Mouse (Mus musculus) kidney, adult 2 months (tissue): ENCODE results near the gene Arhgef7. TPM values are rescaled to one million over a fixed set of nuclear protein-coding genes. Genes with fewer than 3 reads are reported as not detected.
A peak's percentile ranks its signal among the peaks of the same experiment; 100 is the strongest.

Experiments
- DNase-seq: peaks from one replicate; pipeline ENCODE4 v3.0.0; 2021
- H3K27ac ChIP-seq: fragments of 200-500 bp; 2 replicates; pipeline ENCODE4 v1.5.1; 2012; ENCODE audit warnings: low read depth, low read length, control low read depth, inconsistent platforms; ENCODE audit not compliant: insufficient read depth
- H3K27me3 ChIP-seq: fragments of 200-500 bp; replicated peaks from 2 replicates; pipeline ENCODE4 v1.6.1; 2012; ENCODE audit warnings: mild to moderate bottlenecking, moderate library complexity, low read length, inconsistent platforms; ENCODE audit not compliant: control insufficient read depth, insufficient read depth
- H3K36me3 ChIP-seq: fragments of 200-500 bp; 2 replicates; pipeline ENCODE4 v1.6.1; 2012; ENCODE audit warnings: mild to moderate bottlenecking, moderate library complexity, low read length, inconsistent platforms; ENCODE audit not compliant: control insufficient read depth, insufficient read depth
- H3K4me1 ChIP-seq: fragments of 200-500 bp; 2 replicates; pipeline ENCODE4 v1.6.1; 2011; ENCODE audit warnings: low read length; ENCODE audit not compliant: control insufficient read depth, insufficient read depth
- H3K4me3 ChIP-seq: fragments of 200-500 bp; 2 replicates; pipeline ENCODE4 v1.5.1; 2011; ENCODE audit warnings: mild to moderate bottlenecking, low read depth, low read length, control low read depth; ENCODE audit not compliant: insufficient read depth
- CTCF ChIP-seq: fragments of 200-500 bp; conservative IDR thresholded peaks from 2 replicates; pipeline ENCODE4 v1.5.1; 2011; ENCODE audit warnings: low read depth, mild to moderate bottlenecking, control low read depth, low read length, moderate library complexity, mixed read lengths; ENCODE audit not compliant: insufficient read depth, insufficient read length
- POLR2A ChIP-seq: fragments of 200-500 bp; IDR thresholded peaks from one replicate; pipeline ENCODE4 v1.6.1; 2011; ENCODE audit warnings: low read depth, low read length, control low read depth
- WGBS: fragments of 180-500 bp; shearing (Covaris S2); methylation state at CpG from one replicate; pipeline ENCODE4 v1.1.7; 2018; 5-methylcytosine and 5-hydroxymethylcytosine counted together
- polyA plus RNA-seq: library from polyadenylated mRNA; depleted of rRNA; stranded (reverse); fragments of >200 nt; gene quantifications from 2 replicates; pipeline ENCODE4 v1.2.3, GENCODE M21; 2012

The Arhgef7 gene
- polyA plus RNA-seq, 1 experiment: 49.6 TPM

- peaks cover 5% of the 10 kb centered on the region; the same call in 1 of the 2 replicates for H3K4me1 ChIP-seq
- no peaks in the 10 kb centered on the region for H3K36me3 ChIP-seq
- no peak overlapping the region for H3K4me3 ChIP-seq
- H3K27me3 ChIP-seq: no peaks in the 10 kb centered on the region
- peak; percentile 44 for TF ChIP-seq CTCF
- no peak for TF ChIP-seq POLR2A
- WGBS: 14% methylated on average over 5 of the region's 5 CpGs
- no peak overlapping the region for H3K27ac ChIP-seq
- DNase-seq: peak; percentile 87
Measured at GRCm38 (mm10) chr8:11755873-11756272, 28.4 kb downstream of the Arhgef7 start.

DNA sequence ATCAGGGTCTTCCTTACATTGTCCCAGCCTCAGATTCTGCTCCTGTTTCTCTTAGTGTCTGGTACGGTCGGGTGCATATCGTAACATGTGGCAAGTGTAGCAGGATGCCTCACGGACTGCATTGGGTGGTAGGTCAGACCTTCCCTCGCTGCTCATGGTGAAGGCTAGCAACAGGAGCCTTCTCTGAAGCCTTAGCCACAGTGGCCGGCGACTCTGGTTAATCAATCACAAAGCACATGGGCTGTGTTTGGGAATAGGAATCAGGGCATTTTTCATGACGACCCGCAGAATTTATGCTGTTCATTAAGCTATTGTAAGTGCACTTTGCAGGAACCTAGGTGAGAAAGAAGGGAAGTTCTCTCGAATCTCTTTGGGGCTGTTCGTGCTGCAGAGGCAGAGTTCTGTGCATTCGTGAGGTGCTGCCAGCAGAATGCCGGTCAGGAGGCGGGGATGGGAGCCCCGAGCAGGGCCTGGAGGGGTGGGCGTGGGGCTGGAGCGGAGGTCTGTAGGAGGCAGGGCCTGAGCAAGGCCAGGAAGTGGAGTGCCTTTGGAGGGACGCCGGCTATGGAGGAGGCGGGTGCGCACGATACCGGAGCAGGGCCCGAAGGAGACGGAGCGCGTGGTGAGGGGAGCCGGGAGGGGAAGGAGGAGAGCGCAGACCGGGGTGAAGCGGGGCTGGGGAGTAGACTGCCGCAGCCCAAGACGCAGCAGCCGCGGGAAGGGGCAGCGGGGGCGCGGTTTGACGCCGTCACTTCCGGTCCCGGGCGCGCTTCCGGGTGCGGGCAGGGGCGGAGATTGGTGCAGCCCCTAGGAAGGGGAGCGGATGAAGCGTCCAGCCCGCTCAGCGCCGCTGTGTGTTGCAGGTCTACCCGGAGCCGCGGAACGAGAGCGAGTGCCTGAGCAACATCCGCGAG is 30.3 kb downstream of the Arhgef7 start:
- peak; percentile 92 for DNase-seq
- Histone ChIP-seq H3K4me3 (peak overlapping the region; percentile 88), H3K36me3 (no peaks in the 10 kb centered on the region), H3K27me3 (no peaks in the 10 kb centered on the region), H3K27ac (peak overlapping the region; percentile 88), H3K4me1 (peaks cover 5% of the 10 kb centered on the region; the same call in 1 of the 2 replicates)
- 1% methylated on average over 59 of the region's 59 CpGs for WGBS
- TF ChIP-seq POLR2A (peak; percentile 70), CTCF (no peak)

DNA sequence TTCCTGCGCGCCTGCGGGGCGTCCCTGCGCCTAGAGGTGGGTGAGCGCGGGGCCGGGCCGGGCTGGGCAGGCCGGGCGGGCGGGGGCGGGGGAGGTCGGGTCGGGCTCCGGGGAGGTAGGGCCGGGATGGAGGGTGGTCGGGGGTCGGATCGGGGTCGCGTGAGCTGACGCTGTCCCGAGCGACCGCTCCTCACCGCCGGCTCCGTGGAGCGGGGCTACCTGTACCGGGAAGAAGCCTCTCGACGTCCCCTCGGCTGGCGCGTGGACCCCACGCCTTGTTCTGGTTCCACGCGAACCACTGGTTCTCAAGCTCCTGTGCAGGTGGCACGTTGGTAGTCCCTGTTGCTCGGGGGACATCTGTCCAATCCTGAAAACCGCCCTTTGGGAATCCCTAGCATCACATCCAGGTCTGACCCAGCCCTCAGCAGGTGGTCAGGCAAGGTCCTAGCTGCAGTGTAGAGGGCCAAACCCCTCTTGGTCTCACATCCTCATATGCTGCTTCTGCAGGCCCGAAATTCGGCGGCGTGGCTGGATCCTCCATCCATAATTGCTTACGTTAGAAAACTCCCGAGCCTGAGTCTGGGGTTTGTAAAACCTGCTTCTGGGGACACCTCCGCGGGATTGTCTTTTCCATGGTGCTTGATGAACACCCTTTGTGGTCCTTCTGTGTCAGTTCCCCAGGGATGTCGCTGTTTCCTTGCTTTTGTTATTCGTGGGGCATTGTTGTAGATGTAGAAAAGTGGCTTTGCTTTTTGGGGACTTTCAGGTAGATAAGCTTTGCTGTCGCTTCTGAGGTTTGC is 31.2 kb downstream of the Arhgef7 start:
- H3K27ac ChIP-seq: peak overlapping the region; percentile 61; the same call in 1 of the 2 replicates

GRCm38 (mm10) chr8:11761551-11761950 is 34.0 kb downstream of the Arhgef7 start:
- Histone ChIP-seq H3K4me3 (no peak overlapping the region), H3K4me1 (peaks cover 5% of the 10 kb centered on the region; the same call in 1 of the 2 replicates), H3K27me3 (no peaks in the 10 kb centered on the region), H3K27ac (no peak overlapping the region), H3K36me3 (no peaks in the 10 kb centered on the region)
- no peak for TF ChIP-seq POLR2A
- TF ChIP-seq CTCF: no peak
- WGBS: 82% methylated on average over 6 of the region's 6 CpGs
- no peak for DNase-seq

More for the DNA sequence above, 31.2 kb downstream of the Arhgef7 start:
- no peaks in the 10 kb centered on the region for H3K36me3 ChIP-seq
- no peaks in the 10 kb centered on the region for H3K27me3 ChIP-seq
- peak; percentile 30 for DNase-seq
- peaks cover 5% of the 10 kb centered on the region; the same call in 1 of the 2 replicates for H3K4me1 ChIP-seq
- 2% methylated on average over 51 of the region's 53 CpGs for WGBS
- peak overlapping the region; percentile 88 for H3K4me3 ChIP-seq
- TF ChIP-seq CTCF: no peak
- no peak for TF ChIP-seq POLR2A

DNA sequence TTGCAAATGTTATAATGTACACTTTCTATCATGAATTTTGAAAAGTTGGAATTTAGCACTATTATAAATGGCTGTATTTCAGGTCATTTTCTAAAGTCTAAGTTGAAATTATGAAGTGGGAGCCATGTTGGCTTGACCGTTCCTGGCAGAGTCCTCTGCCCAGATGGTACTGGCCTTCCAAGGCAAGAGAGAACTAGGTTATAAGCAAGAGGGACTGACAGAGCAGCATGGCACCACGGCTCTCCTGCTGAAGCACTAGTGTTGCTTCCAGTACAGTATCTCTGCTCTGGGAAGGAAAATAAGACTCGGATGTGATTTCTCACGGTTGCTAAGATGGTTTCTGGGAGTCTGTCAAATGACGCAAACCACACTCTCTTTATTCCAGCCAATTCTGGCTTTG is 34.5 kb downstream of the Arhgef7 start:
- WGBS: 79% methylated on average over 5 of the region's 5 CpGs
- Histone ChIP-seq H3K4me3 (no peak overlapping the region), H3K27ac (no peak overlapping the region), H3K4me1 (peaks cover 5% of the 10 kb centered on the region; the same call in 1 of the 2 replicates), H3K36me3 (no peaks in the 10 kb centered on the region), H3K27me3 (no peaks in the 10 kb centered on the region)
- no peak for DNase-seq
- TF ChIP-seq POLR2A (no peak), CTCF (no peak)

DNA sequence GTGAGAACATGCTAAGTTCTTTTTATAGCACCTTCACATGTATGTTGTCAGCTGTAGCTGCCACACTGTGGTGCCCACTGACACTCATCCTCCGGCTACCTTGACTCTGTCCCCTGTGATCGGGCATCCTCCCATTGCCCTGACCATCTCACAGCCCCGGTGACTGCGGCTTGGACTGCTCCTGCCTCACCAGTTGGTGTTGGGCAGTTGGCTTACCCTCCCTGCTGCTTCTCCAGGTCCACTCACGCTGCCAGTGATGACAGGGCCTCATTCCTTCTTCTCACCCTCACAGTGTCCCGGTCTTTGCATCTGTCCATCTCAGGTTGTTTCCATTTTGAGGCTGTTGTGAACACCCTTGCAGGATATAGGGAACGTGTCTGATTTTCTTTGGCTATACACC is 35.3 kb downstream of the Arhgef7 start:
- no peak for TF ChIP-seq CTCF
- no peak for TF ChIP-seq POLR2A
- H3K36me3 ChIP-seq: no peaks in the 10 kb centered on the region
- peaks cover 2% of the 10 kb centered on the region; the same call in 1 of the 2 replicates for H3K4me1 ChIP-seq
- H3K27me3 ChIP-seq: no peaks in the 10 kb centered on the region
- DNase-seq: no peak
- 91% methylated on average over 7 of the region's 7 CpGs for whole genome bisulfite sequencing
- no peak overlapping the region for H3K4me3 ChIP-seq
- H3K27ac ChIP-seq: no peak overlapping the region
